ENCODE assay signal across 32 mouse cellular contexts in genomic region chr2:158518583-158518982, GRCm38 (mm10). TPM values are rescaled to one million over a fixed set of nuclear protein-coding genes. Genes with fewer than 3 reads are reported as not detected.
DNase-seq lines count a peak whose midpoint lies in the region; ATAC-seq and TF ChIP-seq lines count a peak whose summit lies in the region.
"Had no signal": no experiment of that assay in that cellular context is flagged by ENCODE, and none has a peak within 500 bp of the region (broad histone marks: within the 10 kb centered on the region; RNA-seq: fewer than 3 reads in every experiment).

No protein-coding gene starts in this region.

- TF ChIP-seq CTCF in midbrain, postnatal 0 days (IDR thresholded peaks at IDR 0.05), result 0 out of 2 replicates have a peak, but pooled peaks have one; percentile 4

- H3K27me3 ChIP-seq in midbrain, postnatal 0 days (ENCODE audit: insufficient read depth, low read length), result no peaks in the 10 kb centered on the region
- H3K27me3 ChIP-seq in midbrain, embryonic 10.5 days (ENCODE audit: low read depth, poor library complexity, severe bottlenecking), result no peaks in the 10 kb centered on the region
- H3K27me3 ChIP-seq: forebrain, embryonic 13.5 days; heart, embryonic 13.5 days; hindbrain, embryonic 13.5 days; intestine, embryonic 15.5 days had no signal

- no peak overlapping the region for H3K4me3 ChIP-seq in midbrain, postnatal 0 days (ENCODE audit: low read depth, low read length)
- H3K4me3 ChIP-seq in midbrain, embryonic 10.5 days, result no peak overlapping the region
- H3K4me3 ChIP-seq: forebrain, embryonic 10.5 days; forebrain, embryonic 13.5 days; heart, adult 2 months; heart, embryonic 10.5 days; heart, embryonic 13.5 days; hindbrain, embryonic 10.5 days; hindbrain, embryonic 13.5 days; intestine, embryonic 15.5 days had no signal

- DNase-seq in midbrain, postnatal 0 days (ENCODE audit: low spot score), result no peak
- DNase-seq in midbrain, embryonic 10.5 days (ENCODE audit: low spot score), result no peak
- DNase-seq in MN1 (ENCODE audit: low spot score), result peak; percentile 60
- DNase-seq in brain, adult 2 months (ENCODE audit: low read depth, low spot score), result peak; percentile 43
- DNase-seq in heart, postnatal 14 days, result no peak
- DNase-seq in lung, postnatal 25 days (ENCODE audit: low spot score), result no peak
- DNase-seq: adrenal gland, postnatal 10 days; adrenal gland, postnatal 36 days; B cell, adult 2 months; cerebellum, adult 11 months; cerebellum, adult 2 months; cerebellum, adult 9-11 months; cerebellum, postnatal 25 days; gastrocnemius, postnatal 36 days; heart, adult 2 months; heart, postnatal 36 days; kidney, adult 11 months had no signal

- 55% methylated on average over 6 of the region's 6 CpGs for WGBS in midbrain, postnatal 0 days
- 80% methylated on average over 6 of the region's 6 CpGs for WGBS in midbrain, embryonic 10.5 days

- no peaks in the 10 kb centered on the region; the same call in 1 of the 2 replicates for H3K36me3 ChIP-seq in midbrain, postnatal 0 days (ENCODE audit: insufficient read depth, low read length)
- no peaks in the 10 kb centered on the region for H3K36me3 ChIP-seq in midbrain, embryonic 10.5 days
- H3K36me3 ChIP-seq: forebrain, embryonic 10.5 days; G1E; heart, embryonic 10.5 days; heart, embryonic 13.5 days; hindbrain, embryonic 10.5 days; hindbrain, embryonic 13.5 days; intestine, embryonic 15.5 days had no signal

- H3K9me3 ChIP-seq in midbrain, postnatal 0 days (ENCODE audit: low read length), result no peaks in the 10 kb centered on the region
- no peaks in the 10 kb centered on the region for H3K9me3 ChIP-seq in midbrain, embryonic 10.5 days (replicated peaks)
- H3K9me3 ChIP-seq: forebrain, embryonic 10.5 days; G1E; heart, embryonic 10.5 days; heart, embryonic 13.5 days; hindbrain, embryonic 13.5 days; intestine, embryonic 15.5 days had no signal

- H3K27ac ChIP-seq in midbrain, postnatal 0 days (ENCODE audit: low read depth, low read length), result no peak overlapping the region
- no peak overlapping the region for H3K27ac ChIP-seq in midbrain, embryonic 10.5 days (replicated peaks)
- H3K27ac ChIP-seq: forebrain, embryonic 10.5 days; forebrain, embryonic 13.5 days; heart, adult 2 months; heart, embryonic 10.5 days; heart, embryonic 13.5 days; hindbrain, embryonic 10.5 days; hindbrain, embryonic 13.5 days; intestine, embryonic 15.5 days had no signal

- no peak overlapping the region for H3K9ac ChIP-seq in midbrain, postnatal 0 days (replicated peaks; ENCODE audit: low read length, poor library complexity, severe bottlenecking)
- H3K9ac ChIP-seq: forebrain, embryonic 13.5 days; heart, embryonic 13.5 days; hindbrain, embryonic 13.5 days; intestine, embryonic 15.5 days had no signal

- no peak overlapping the region for H3K4me2 ChIP-seq in midbrain, postnatal 0 days (ENCODE audit: low read depth, low read length, poor library complexity, severe bottlenecking)
- H3K4me2 ChIP-seq: forebrain, embryonic 13.5 days; heart, embryonic 13.5 days; hindbrain, embryonic 13.5 days; intestine, embryonic 15.5 days had no signal

- no peaks in the 10 kb centered on the region for H3K4me1 ChIP-seq in midbrain, postnatal 0 days (ENCODE audit: insufficient read depth, low read length)
- peaks cover 5% of the 10 kb centered on the region; the same call in 1 of the 2 replicates for H3K4me1 ChIP-seq in midbrain, embryonic 10.5 days
- H3K4me1 ChIP-seq: forebrain, embryonic 13.5 days; hindbrain, embryonic 10.5 days; hindbrain, embryonic 13.5 days; intestine, embryonic 15.5 days had no signal

- ATAC-seq in midbrain, postnatal 0 days (ENCODE audit: low FRiP score), result no peak
- ATAC-seq: forebrain, embryonic 13.5 days; hindbrain, embryonic 16.5 days; intestine, embryonic 15.5 days had no signal

- intact Hi-C loops in heart, postnatal 14 days (cut with DNase I), result no loop called here

RNA-seq across cellular contexts. Expression of gene Arhgap40, which starts 6.0 kb away (rescaled TPM):
- 0.55 and 0.90 TPM in 2 replicates for total RNA-seq in midbrain, postnatal 0 days (2014; rRNA removed)
- polyA plus RNA-seq in midbrain, postnatal 0 days (2015; fragmentation: Nextera tagmentation; extraction: Ambion mirVana), result 0.65 and 1.4 TPM in 2 replicates
- polyA plus RNA-seq in midbrain, embryonic 10.5 days (2016; fragmentation: Nextera tagmentation; extraction: Ambion mirVana), result 0.21 and 0.35 TPM in 2 replicates
- under 1 TPM in 1 of 2 experiments, not detected in 1; 0.14 TPM for total RNA-seq in heart, postnatal 14 days (2021)
- total RNA-seq: adrenal gland, adult 18-20 months; adrenal gland, postnatal 10 days; adrenal gland, postnatal 36 days; CH12.LX; common myeloid progenitor, adult 5-6 weeks; G1E; gastrocnemius, adult 8-10 months; gastrocnemius, postnatal 36 days; granulocyte monocyte progenitor cell, adult 5-6 weeks; heart, adult 2 months; heart, postnatal 36 days had no signal
- polyA plus RNA-seq: G1E; heart, embryonic 10.5 days; heart, embryonic 13.5 days; heart, embryonic 16.5 days had no signal

RNA-seq across cellular contexts. Expression of gene Adig, which starts 16.2 kb away (rescaled TPM):
- not detected in 2 replicates for total RNA-seq in midbrain, postnatal 0 days (2014; rRNA removed)
- not detected in 2 replicates for polyA plus RNA-seq in midbrain, postnatal 0 days (2015; fragmentation: Nextera tagmentation; extraction: Ambion mirVana)
- not detected in 2 replicates for polyA plus RNA-seq in midbrain, embryonic 10.5 days (2016; fragmentation: Nextera tagmentation; extraction: Ambion mirVana)
- 1 to 10 TPM; 1.1 to 4.8 TPM for total RNA-seq in heart, postnatal 14 days (2021)
- total RNA-seq: CH12.LX; common myeloid progenitor, adult 5-6 weeks; G1E; granulocyte monocyte progenitor cell, adult 5-6 weeks had no signal
- polyA plus RNA-seq: forebrain, embryonic 10.5 days; forebrain, embryonic 13.5 days; G1E; heart, embryonic 10.5 days; heart, embryonic 13.5 days; heart, embryonic 16.5 days; hindbrain, embryonic 10.5 days; hindbrain, embryonic 13.5 days; hindbrain, embryonic 16.5 days; intestine, embryonic 15.5 days had no signal

Comparison
In these comparisons a context has a peak if more than half of its experiments do, and no peak if none do; other contexts are left out.
1. DNase-seq: peak in MN1 (single experiment) and brain, adult 2 months (single experiment); none in midbrain, postnatal 0 days (single experiment), midbrain, embryonic 10.5 days (single experiment), heart, postnatal 14 days (0 of 2) and lung, postnatal 25 days (single experiment).